Mouse (Mus musculus) kidney, adult 2 months (tissue): ENCODE results near the gene Ltbp3. TPM values are rescaled to one million over a fixed set of nuclear protein-coding genes. Genes with fewer than 3 reads are reported as not detected.

Source experiments
- DNase-seq: peaks from one replicate; pipeline ENCODE4 v3.0.0; 2021
- H3K27ac ChIP-seq: fragments of 200-500 bp; 2 replicates; pipeline ENCODE4 v1.5.1; 2012; ENCODE audit warnings: low read depth, low read length, control low read depth, inconsistent platforms; ENCODE audit not compliant: insufficient read depth
- H3K27me3 ChIP-seq: fragments of 200-500 bp; replicated peaks from 2 replicates; pipeline ENCODE4 v1.6.1; 2012; ENCODE audit warnings: mild to moderate bottlenecking, moderate library complexity, low read length, inconsistent platforms; ENCODE audit not compliant: control insufficient read depth, insufficient read depth
- H3K36me3 ChIP-seq: fragments of 200-500 bp; 2 replicates; pipeline ENCODE4 v1.6.1; 2012; ENCODE audit warnings: mild to moderate bottlenecking, moderate library complexity, low read length, inconsistent platforms; ENCODE audit not compliant: control insufficient read depth, insufficient read depth
- H3K4me1 ChIP-seq: fragments of 200-500 bp; 2 replicates; pipeline ENCODE4 v1.6.1; 2011; ENCODE audit warnings: low read length; ENCODE audit not compliant: control insufficient read depth, insufficient read depth
- H3K4me3 ChIP-seq: fragments of 200-500 bp; 2 replicates; pipeline ENCODE4 v1.5.1; 2011; ENCODE audit warnings: mild to moderate bottlenecking, low read depth, low read length, control low read depth; ENCODE audit not compliant: insufficient read depth
- CTCF ChIP-seq: fragments of 200-500 bp; conservative IDR thresholded peaks from 2 replicates; pipeline ENCODE4 v1.5.1; 2011; ENCODE audit warnings: low read depth, mild to moderate bottlenecking, control low read depth, low read length, moderate library complexity, mixed read lengths; ENCODE audit not compliant: insufficient read depth, insufficient read length
- POLR2A ChIP-seq: fragments of 200-500 bp; IDR thresholded peaks from one replicate; pipeline ENCODE4 v1.6.1; 2011; ENCODE audit warnings: low read depth, low read length, control low read depth
- WGBS: fragments of 180-500 bp; shearing (Covaris S2); methylation state at CpG from one replicate; pipeline ENCODE4 v1.1.7; 2018; 5-methylcytosine and 5-hydroxymethylcytosine counted together
- polyA plus RNA-seq: library from polyadenylated mRNA; depleted of rRNA; stranded (reverse); fragments of >200 nt; gene quantifications from 2 replicates; pipeline ENCODE4 v1.2.3, GENCODE M21; 2012; rRNA removed

Gene Ltbp3
- 52.8 and 61.8 TPM in 2 replicates for polyA plus RNA-seq

DNA sequence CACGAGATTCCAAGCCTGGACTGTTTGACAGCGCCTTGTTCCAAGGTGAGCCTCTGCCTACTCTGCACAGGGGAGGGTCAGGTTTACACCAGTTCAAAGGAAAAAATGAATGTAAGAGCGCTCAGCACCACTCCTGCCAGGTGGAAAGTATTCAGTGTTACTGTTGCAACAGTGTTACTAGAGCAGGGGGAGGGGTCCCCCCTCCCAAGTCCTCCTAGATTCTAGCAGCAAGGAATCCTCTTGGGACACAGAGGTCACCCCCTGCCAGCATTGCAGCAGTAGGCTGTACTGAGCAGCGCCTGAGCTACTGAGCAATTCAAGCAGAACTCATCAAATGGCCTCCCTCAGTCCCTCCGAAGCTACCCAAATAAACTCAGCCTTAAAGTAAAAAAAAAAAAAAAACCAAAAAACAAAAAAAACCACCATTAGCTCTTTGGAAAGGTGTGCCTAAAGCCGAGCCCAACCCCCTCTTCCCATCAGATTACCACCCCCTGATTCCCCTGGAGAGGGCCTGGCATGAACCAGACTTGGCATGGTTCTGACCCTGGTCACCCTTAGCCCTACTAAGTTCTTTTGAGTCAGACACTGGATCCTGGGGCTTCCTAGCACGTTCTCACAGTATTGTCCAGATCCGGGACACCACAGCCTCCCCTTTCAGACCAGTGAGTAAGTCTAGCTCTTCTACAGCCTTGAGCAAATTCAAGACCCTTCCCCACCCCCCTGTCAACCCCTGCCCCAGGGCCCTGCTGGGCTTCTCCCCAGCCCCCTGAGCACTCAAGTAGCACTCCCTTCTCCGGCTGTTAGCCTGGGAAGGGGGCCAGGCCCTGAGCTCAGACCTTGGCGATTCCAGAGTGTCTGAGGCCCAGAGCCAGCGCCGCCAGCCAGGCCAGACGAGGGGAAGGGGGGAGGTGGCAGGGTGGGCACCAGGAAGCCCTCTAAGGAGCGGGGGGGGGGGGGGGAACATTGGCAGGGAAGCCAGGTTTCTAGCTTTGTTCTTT is at the start of gene Ltbp3:
Gene Ltbp3 (plus strand): TSS at position 585 of the 998 bp plus-strand sequence.
- H3K4me1 ChIP-seq = 0 out of 2 replicates have a peak, but pooled peaks cover 3% of the 10 kb centered on the region
- H3K27me3 ChIP-seq = no peaks in the 10 kb centered on the region
- 52% methylated on average over 11 of the region's 14 CpGs for WGBS
- TF ChIP-seq CTCF = no peak
- TF ChIP-seq POLR2A = no peak
- H3K27ac ChIP-seq = peak within 1 kb of the TSS; percentile 67
- no peaks in the 10 kb centered on the region for H3K36me3 ChIP-seq
- H3K4me3 ChIP-seq = peak within 1 kb of the TSS; percentile 72
- DNase-seq = peak; percentile 51

GRCm38 (mm10) chr19:5691601-5692000 is 49.1 kb upstream of the Ltbp3 start:
- Histone ChIP-seq H3K36me3 (peaks cover under 1% of the 10 kb centered on the region; the same call in 1 of the 2 replicates), H3K27ac (peak overlapping the region; percentile 81), H3K27me3 (no peaks in the 10 kb centered on the region), H3K4me1 (peaks cover 14% of the 10 kb centered on the region), H3K4me3 (peak overlapping the region; percentile 88)
- 39% methylated on average over 5 of the region's 5 CpGs for WGBS
- no peak for TF ChIP-seq POLR2A
- no peak for TF ChIP-seq CTCF
- no peak for DNase-seq

- WGBS = 32% methylated on average over 10 of the region's 10 CpGs
- peak overlapping the region; percentile 88 for H3K4me3 ChIP-seq
- TF ChIP-seq CTCF (no peak), POLR2A (no peak)
- no peaks in the 10 kb centered on the region for H3K27me3 ChIP-seq
- peak overlapping the region; percentile 81 for H3K27ac ChIP-seq
- peaks cover 3% of the 10 kb centered on the region; the same call in 1 of the 2 replicates for H3K36me3 ChIP-seq
- H3K4me1 ChIP-seq = peaks cover 14% of the 10 kb centered on the region
- DNase-seq = peak; percentile 83
Observed at GRCm38 (mm10) chr19:5692086-5692912, 48.4 kb upstream of the Ltbp3 start.

DNA sequence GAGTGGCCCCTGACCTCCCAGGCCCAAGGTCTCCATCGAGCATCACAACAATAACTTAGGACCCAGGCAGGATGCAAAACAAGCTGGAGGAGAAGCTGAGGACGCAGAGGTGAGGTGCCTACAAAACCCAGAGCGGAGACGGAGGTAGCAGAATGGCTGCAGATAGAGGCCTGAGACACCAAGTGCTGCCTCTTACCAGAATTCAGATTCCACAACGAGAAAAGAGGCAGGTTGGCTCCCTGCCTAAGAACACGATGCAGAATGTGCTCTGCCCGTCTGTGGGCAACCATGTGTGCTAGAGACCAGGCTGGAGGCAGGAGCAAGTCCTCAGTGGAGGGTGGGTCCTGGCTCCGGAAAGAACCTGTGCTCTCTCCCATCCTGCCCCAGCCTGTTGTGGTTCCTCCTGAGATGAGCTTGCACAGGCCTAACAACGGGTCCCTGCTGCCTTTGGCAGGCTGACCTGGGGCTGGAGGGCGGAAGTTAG is 47.7 kb upstream of the Ltbp3 start:
- DNase-seq = peak; percentile 48
- 31% methylated on average over 10 of the region's 10 CpGs for WGBS
- no peak for TF ChIP-seq CTCF
- no peak for TF ChIP-seq POLR2A
- Histone ChIP-seq H3K4me1 (peaks cover 14% of the 10 kb centered on the region), H3K36me3 (peaks cover 6% of the 10 kb centered on the region; the same call in 1 of the 2 replicates), H3K27me3 (no peaks in the 10 kb centered on the region), H3K4me3 (peak overlapping the region; percentile 88), H3K27ac (peak overlapping the region; percentile 81)

GRCm38 (mm10) chr19:5693801-5694200 is 46.9 kb upstream of the Ltbp3 start:
- Histone ChIP-seq H3K36me3 (peaks cover 6% of the 10 kb centered on the region; the same call in 1 of the 2 replicates), H3K4me3 (no peak overlapping the region), H3K27me3 (no peaks in the 10 kb centered on the region), H3K27ac (no peak overlapping the region), H3K4me1 (peaks cover 14% of the 10 kb centered on the region)
- TF ChIP-seq CTCF (no peak), POLR2A (no peak)
- 71% methylated on average over 6 of the region's 6 CpGs for WGBS
- DNase-seq = no peak

- peaks cover 6% of the 10 kb centered on the region; the same call in 1 of the 2 replicates for H3K36me3 ChIP-seq
- WGBS = 66% methylated on average over 41 of the region's 41 CpGs
- H3K27ac ChIP-seq = no peak overlapping the region
- H3K4me1 ChIP-seq = peaks cover 8% of the 10 kb centered on the region; the same call in 1 of the 2 replicates
- DNase-seq = no peak
- H3K4me3 ChIP-seq = no peak overlapping the region
- TF ChIP-seq POLR2A (no peak), CTCF (no peak)
- H3K27me3 ChIP-seq = no peaks in the 10 kb centered on the region
Observed at GRCm38 (mm10) chr19:5695849-5696462, 44.7 kb upstream of the Ltbp3 start.
